Comparison of ENCODE assay signal across 9 mouse cellular contexts in the genomic region with DNA sequence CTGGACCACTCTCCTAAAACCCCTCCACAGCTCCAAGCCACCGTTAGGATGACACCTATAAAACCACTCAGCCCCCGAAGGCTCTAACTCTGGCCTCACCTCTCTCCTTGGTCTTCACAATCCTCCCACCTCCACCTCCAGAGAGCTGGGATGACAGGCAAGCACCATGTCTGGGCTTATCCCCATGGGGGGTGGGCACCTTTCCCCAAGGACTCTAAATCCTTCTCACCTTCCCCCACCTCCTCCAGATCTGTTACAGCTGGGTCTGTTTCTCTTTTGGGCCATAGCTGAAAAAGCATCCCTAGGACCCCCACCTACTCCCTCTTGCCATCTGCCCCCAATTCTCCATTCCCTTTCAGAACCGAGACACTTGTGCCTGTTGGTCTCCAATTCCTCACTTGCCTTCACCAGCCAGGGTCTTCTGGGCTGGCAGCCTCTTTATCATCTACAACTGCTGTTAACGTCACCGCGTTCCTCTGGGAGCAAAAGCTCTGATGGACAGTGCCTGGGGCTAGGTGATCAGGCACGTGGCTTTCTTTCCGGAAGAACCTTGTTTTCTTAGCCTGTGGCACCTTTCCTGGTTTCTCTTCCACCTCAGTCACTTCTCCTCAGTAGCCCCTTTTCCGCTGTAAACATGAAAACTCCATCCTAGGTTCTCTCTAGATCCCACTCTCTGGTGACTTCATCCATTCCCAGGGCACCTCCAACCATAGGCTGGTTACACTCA. TPM values are rescaled to one million over a fixed set of nuclear protein-coding genes. Genes with fewer than 3 reads are reported as not detected.
DNase-seq lines count a peak whose midpoint lies in the region; ATAC-seq and TF ChIP-seq lines count a peak whose summit lies in the region.
"Had no signal": no experiment of that assay in that cellular context is flagged by ENCODE, and none has a peak within 500 bp of the region (broad histone marks: within the 10 kb centered on the region; RNA-seq: fewer than 3 reads in every experiment).

No protein-coding gene starts in this region.

- no peaks in the 10 kb centered on the region for H3K9me3 ChIP-seq in embryonic facial prominence, embryonic 13.5 days
- no peaks in the 10 kb centered on the region for H3K9me3 ChIP-seq in intestine, embryonic 14.5 days (ENCODE audit: control insufficient read depth, low read length)

- no peak for TF ChIP-seq CTCF in layer of hippocampus, adult 2 months (conservative IDR thresholded peaks at IDR 0.05)

- DNase-seq in layer of hippocampus, adult 2 months (ENCODE audit: low spot score in 2 of 2), result no peak
- no peak for DNase-seq in layer of hippocampus, adult 9-10 months (ENCODE audit: low spot score)
- no peak for DNase-seq in intestine, embryonic 14.5 days (ENCODE audit: low spot score)
- peak; percentile 17 for DNase-seq in naive thymus-derived CD4-positive, alpha-beta T cell, adult 2 months (ENCODE audit: low read depth)
- no peak for DNase-seq in adrenal gland, postnatal 14 days
- DNase-seq in lung, postnatal 14 days, result no peak
- no peak for DNase-seq in layer of hippocampus, postnatal 10 days (ENCODE audit: low spot score in 2 of 2)
- DNase-seq: gastrocnemius, postnatal 10 days had no signal

- 65% methylated on average over 9 of the region's 9 CpGs for WGBS in embryonic facial prominence, embryonic 13.5 days
- WGBS in intestine, embryonic 14.5 days, result 77% methylated on average over 9 of the region's 9 CpGs

- peaks cover 43% of the 10 kb centered on the region for H3K36me3 ChIP-seq in embryonic facial prominence, embryonic 13.5 days
- peaks cover 40% of the 10 kb centered on the region for H3K36me3 ChIP-seq in intestine, embryonic 14.5 days (ENCODE audit: control insufficient read depth, insufficient read depth, low read length)

- H3K27ac ChIP-seq in layer of hippocampus, adult 2 months, result peak overlapping the region; percentile 99; the same call in 1 of the 2 replicates
- H3K27ac ChIP-seq in embryonic facial prominence, embryonic 13.5 days, result no peak overlapping the region
- no peak overlapping the region for H3K27ac ChIP-seq in intestine, embryonic 14.5 days (ENCODE audit: low read depth)

- peak overlapping the region; percentile 95 for H3K4me3 ChIP-seq in layer of hippocampus, adult 2 months
- peak overlapping the region; percentile 90 for H3K4me3 ChIP-seq in embryonic facial prominence, embryonic 13.5 days
- H3K4me3 ChIP-seq in intestine, embryonic 14.5 days (ENCODE audit: low read depth, low read length), result no peak overlapping the region

- ATAC-seq in embryonic facial prominence, embryonic 13.5 days (ENCODE audit: insufficient number of reproducible peaks, insufficient read depth, low FRiP score, low TSS enrichment, low read depth), result no peak
- ATAC-seq in intestine, embryonic 14.5 days (replicated peaks; ENCODE audit: low FRiP score, low TSS enrichment, low read depth), result no peak

- peak overlapping the region; percentile 89 for H3K9ac ChIP-seq in embryonic facial prominence, embryonic 13.5 days
- no peak overlapping the region for H3K9ac ChIP-seq in intestine, embryonic 14.5 days (ENCODE audit: low read length)

- H3K27me3 ChIP-seq in embryonic facial prominence, embryonic 13.5 days, result no peaks in the 10 kb centered on the region
- H3K27me3 ChIP-seq in intestine, embryonic 14.5 days (replicated peaks; ENCODE audit: control insufficient read depth, insufficient read depth, low read length), result no peaks in the 10 kb centered on the region

- H3K4me1 ChIP-seq in embryonic facial prominence, embryonic 13.5 days, result peaks cover 33% of the 10 kb centered on the region
- H3K4me1 ChIP-seq in intestine, embryonic 14.5 days (replicated peaks; ENCODE audit: control insufficient read depth, insufficient read depth, low read length), result peaks cover 25% of the 10 kb centered on the region

- H3K4me2 ChIP-seq in embryonic facial prominence, embryonic 13.5 days, result peak overlapping the region; percentile 81
- peak overlapping the region; percentile 70 for H3K4me2 ChIP-seq in intestine, embryonic 14.5 days (ENCODE audit: low read length)

RNA-seq across cellular contexts. Expression of gene Ppp5c, which starts 1.7 kb away (rescaled TPM):
- 100 to 1,000 TPM; 148 to 155 TPM for total RNA-seq in layer of hippocampus, adult 2 months (2021)
- 109 and 112 TPM in 2 replicates for polyA plus RNA-seq in embryonic facial prominence, embryonic 13.5 days (2015; fragmentation: Nextera tagmentation; extraction: Ambion mirVana)
- 101 and 103 TPM in 2 replicates for polyA plus RNA-seq in intestine, embryonic 14.5 days (2014; fragmentation: Nextera tagmentation; extraction: Ambion mirVana)
- total RNA-seq in adrenal gland, postnatal 14 days (2021), result 90.9 and 93.2 TPM in 2 replicates
- 100 to 1,000 TPM; 142 to 148 TPM for total RNA-seq in layer of hippocampus, postnatal 10 days (2021)

RNA-seq across cellular contexts. Expression of gene Ccdc8, which starts 33.6 kb away (rescaled TPM):
- 1 to 10 TPM; 1.8 to 2.2 TPM for total RNA-seq in layer of hippocampus, adult 2 months (2021)
- polyA plus RNA-seq in embryonic facial prominence, embryonic 13.5 days (2015; fragmentation: Nextera tagmentation; extraction: Ambion mirVana), result 20.7 and 22.1 TPM in 2 replicates
- polyA plus RNA-seq in intestine, embryonic 14.5 days (2014; fragmentation: Nextera tagmentation; extraction: Ambion mirVana), result 24.1 and 26.0 TPM in 2 replicates
- total RNA-seq in adrenal gland, postnatal 14 days (2021), result 18.4 and 20.9 TPM in 2 replicates
- 1 to 10 TPM; 3.7 to 4.4 TPM for total RNA-seq in layer of hippocampus, postnatal 10 days (2021)

RNA-seq across cellular contexts. Expression of gene Hif3a, which starts 36.2 kb away (rescaled TPM):
- total RNA-seq in layer of hippocampus, adult 2 months (2021), result 10 to 100 TPM; 16.0 to 16.6 TPM
- 14.7 and 16.5 TPM in 2 replicates for polyA plus RNA-seq in embryonic facial prominence, embryonic 13.5 days (2015; fragmentation: Nextera tagmentation; extraction: Ambion mirVana)
- 55.8 and 58.2 TPM in 2 replicates for polyA plus RNA-seq in intestine, embryonic 14.5 days (2014; fragmentation: Nextera tagmentation; extraction: Ambion mirVana)
- 5.3 and 7.8 TPM in 2 replicates for total RNA-seq in adrenal gland, postnatal 14 days (2021)
- total RNA-seq in layer of hippocampus, postnatal 10 days (2021), result 10 to 100 TPM in 1 of 2 experiments, 1 to 10 TPM in 1; 7.4 to 10.1 TPM

RNA-seq across cellular contexts. Expression of gene Gm42372, which starts 43.2 kb away (rescaled TPM):
- total RNA-seq in layer of hippocampus, adult 2 months (2021), result 10 to 100 TPM; 52.3 to 55.5 TPM
- 0.18 and 0.25 TPM in 2 replicates for polyA plus RNA-seq in embryonic facial prominence, embryonic 13.5 days (2015; fragmentation: Nextera tagmentation; extraction: Ambion mirVana)
- polyA plus RNA-seq in intestine, embryonic 14.5 days (2014; fragmentation: Nextera tagmentation; extraction: Ambion mirVana), result 0.51 and 0.62 TPM in 2 replicates
- total RNA-seq in adrenal gland, postnatal 14 days (2021), result 1.3 and 1.6 TPM in 2 replicates
- total RNA-seq in layer of hippocampus, postnatal 10 days (2021), result 10 to 100 TPM; 42.9 to 44.8 TPM

RNA-seq across cellular contexts. Expression of gene Psg16, which starts 47.8 kb away (rescaled TPM):
- 1 to 10 TPM; 3.5 to 4.1 TPM for total RNA-seq in layer of hippocampus, adult 2 months (2021)
- polyA plus RNA-seq in embryonic facial prominence, embryonic 13.5 days (2015; fragmentation: Nextera tagmentation; extraction: Ambion mirVana), result 0.14 and 0.21 TPM in 2 replicates
- 0.11 and 0.36 TPM in 2 replicates for polyA plus RNA-seq in intestine, embryonic 14.5 days (2014; fragmentation: Nextera tagmentation; extraction: Ambion mirVana)
- total RNA-seq in adrenal gland, postnatal 14 days (2021), result 0.23 and 0.33 TPM in 2 replicates
- total RNA-seq in layer of hippocampus, postnatal 10 days (2021), result 1 to 10 TPM; 4.1 to 5.0 TPM
